Mouse (Mus musculus): ENCODE measurements at regions not wholly inside any gene's neighbourhood (a gene's known extent, or its start where the extent isn't known, plus 50 kb on each side); places are given as distances from the start of the nearest gene placed in this dataset.
A peak's percentile ranks its signal among the peaks of the same experiment; 100 is the strongest.

DNA sequence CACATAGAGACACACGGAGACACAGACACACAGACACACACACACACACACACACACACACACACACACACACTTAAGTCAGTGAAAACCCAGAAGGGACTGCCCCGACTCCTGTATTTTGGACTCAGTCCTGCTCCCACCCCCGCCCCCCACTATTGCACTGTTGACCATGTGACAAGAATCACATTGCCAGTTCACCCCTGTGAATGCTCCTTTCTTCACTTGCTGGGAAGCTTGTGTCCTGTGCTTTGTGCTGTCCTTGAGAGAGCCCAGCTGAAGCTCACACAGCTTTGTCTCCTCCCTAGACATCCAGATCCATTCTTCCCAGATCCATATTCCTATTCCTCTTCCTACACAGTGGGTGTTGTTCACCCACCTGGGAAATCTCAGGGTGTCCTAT lies 400.0 kb downstream of the Cdh26 start:
- Histone ChIP-seq H3K27me3 (ENCODE audit: poor library complexity, severe bottlenecking) (no peaks in the 10 kb centered on the region), H3K9me3 (no peaks in the 10 kb centered on the region), H3K27ac (no peak overlapping the region), H3K36me3 (replicated peaks) (no peaks in the 10 kb centered on the region), H3K4me3 (no peak overlapping the region), H3K4me1 (peaks cover 10% of the 10 kb centered on the region; the same call in 1 of the 2 replicates)
- no peak for DNase-seq (ENCODE audit: extremely low spot score, low spot score)
- WGBS: 72% methylated on average over 3 of the region's 3 CpGs

DNA sequence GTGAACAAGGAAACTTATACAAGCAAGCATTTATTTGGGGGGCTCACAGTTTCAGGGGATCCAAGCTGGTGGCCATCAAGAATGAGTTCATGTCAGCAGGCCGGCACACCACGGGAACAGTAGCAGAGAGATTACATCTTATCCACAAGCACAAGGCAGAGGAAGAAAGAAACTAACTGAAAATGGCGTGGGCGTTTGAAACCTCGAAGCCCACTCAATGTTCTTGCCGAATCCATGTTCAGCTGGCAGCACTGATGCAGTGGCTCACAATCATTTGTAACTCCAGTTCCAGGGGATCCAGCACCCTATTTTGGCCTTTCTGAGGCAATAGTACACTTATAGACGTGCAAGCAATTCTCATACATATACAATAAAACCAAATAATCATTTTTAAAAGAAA lies 404.7 kb downstream of the Cdh26 start:
- Histone ChIP-seq H3K27me3 (ENCODE audit: poor library complexity, severe bottlenecking) (peaks cover 3% of the 10 kb centered on the region), H3K9me3 (no peaks in the 10 kb centered on the region), H3K36me3 (replicated peaks) (no peaks in the 10 kb centered on the region), H3K4me3 (no peak overlapping the region), H3K4me1 (peaks cover 36% of the 10 kb centered on the region), H3K27ac (no peak overlapping the region)
- DNase-seq (ENCODE audit: extremely low spot score, low spot score): no peak
- 87% methylated on average over 7 of the region's 7 CpGs for WGBS

DNA sequence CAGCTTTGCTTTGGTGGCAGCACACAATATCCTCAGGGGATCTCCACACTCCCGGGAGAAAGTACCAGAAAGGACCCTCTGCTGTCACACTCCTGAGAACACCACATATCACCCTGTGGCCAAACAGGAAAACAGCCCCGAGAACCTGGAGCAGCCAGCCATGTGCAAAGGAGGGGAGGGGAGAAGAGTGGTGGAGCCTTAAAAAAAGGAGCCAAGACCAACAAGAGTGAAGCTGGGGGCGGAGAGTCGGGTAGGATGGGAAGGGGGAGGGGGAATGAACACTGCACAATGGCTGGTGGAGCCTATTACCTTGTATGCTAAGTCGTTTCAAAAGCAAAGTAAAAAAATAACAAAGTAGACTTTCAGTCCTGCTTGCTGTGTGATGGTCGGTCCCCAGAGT lies 408.2 kb downstream of the Cdh26 start:
- 28% methylated on average over 6 of the region's 6 CpGs for WGBS
- Histone ChIP-seq H3K9me3 (no peaks in the 10 kb centered on the region), H3K36me3 (replicated peaks) (no peaks in the 10 kb centered on the region), H3K4me3 (no peak overlapping the region), H3K27me3 (ENCODE audit: poor library complexity, severe bottlenecking) (peaks cover 3% of the 10 kb centered on the region), H3K27ac (peak overlapping the region; percentile 56; the same call in 1 of the 2 replicates), H3K4me1 (peaks cover 35% of the 10 kb centered on the region)
- no peak for DNase-seq (ENCODE audit: extremely low spot score, low spot score)

DNA sequence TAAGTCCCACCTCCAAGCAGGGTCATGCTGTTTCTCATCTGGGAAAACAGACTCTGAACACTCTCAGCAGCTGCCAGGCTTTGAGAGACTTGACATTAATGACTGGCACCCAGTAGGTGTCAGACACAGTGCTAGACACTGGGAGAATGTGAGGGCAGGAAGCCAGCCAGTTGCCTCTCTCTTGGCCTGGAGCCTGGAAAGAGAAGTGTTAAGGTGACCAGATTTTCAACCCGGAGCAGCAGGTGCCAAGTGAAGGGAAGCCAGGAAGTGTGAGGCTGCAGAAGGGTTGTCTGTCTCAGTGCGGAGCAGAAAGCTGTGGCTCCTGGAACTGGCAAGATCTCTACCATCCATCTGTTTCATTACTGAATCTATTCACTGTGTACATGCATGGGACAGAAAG lies 410.6 kb downstream of the Cdh26 start:
- Histone ChIP-seq H3K27ac (no peak overlapping the region), H3K4me3 (no peak overlapping the region), H3K36me3 (replicated peaks) (no peaks in the 10 kb centered on the region), H3K9me3 (no peaks in the 10 kb centered on the region), H3K4me1 (peaks cover 31% of the 10 kb centered on the region), H3K27me3 (ENCODE audit: poor library complexity, severe bottlenecking) (peaks cover 3% of the 10 kb centered on the region)
- no peak for DNase-seq (ENCODE audit: extremely low spot score, low spot score)
- WGBS: 84% methylated on average over 2 of the region's 2 CpGs

DNA sequence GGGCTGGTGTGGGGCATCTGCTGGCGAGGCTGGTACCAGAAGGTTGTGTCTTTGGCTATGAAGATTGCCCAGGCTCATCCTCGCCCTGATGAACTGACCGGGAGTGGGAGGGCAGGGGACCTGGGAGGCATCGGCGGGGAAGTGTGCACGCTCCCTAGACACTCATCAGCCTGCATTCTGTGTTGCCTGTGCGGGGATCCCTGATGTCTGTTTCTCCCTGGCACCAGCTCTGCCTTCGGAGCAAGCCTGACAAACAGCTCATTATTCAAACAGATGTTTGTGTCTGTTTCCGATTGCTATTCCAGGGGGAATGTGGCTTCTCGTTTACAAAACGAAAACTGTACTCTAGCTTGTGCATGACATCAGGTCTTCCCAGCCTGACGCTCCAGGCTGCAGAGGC lies 412.3 kb downstream of the Cdh26 start:
- no peak for DNase-seq (ENCODE audit: extremely low spot score, low spot score)
- no peak overlapping the region for H3K4me3 ChIP-seq
- H3K36me3 ChIP-seq (replicated peaks): no peaks in the 10 kb centered on the region
- H3K9me3 ChIP-seq: no peaks in the 10 kb centered on the region
- no peak overlapping the region for H3K27ac ChIP-seq
- whole genome bisulfite sequencing: 84% methylated on average over 12 of the region's 12 CpGs
- peaks cover 31% of the 10 kb centered on the region for H3K4me1 ChIP-seq
- H3K27me3 ChIP-seq (ENCODE audit: poor library complexity, severe bottlenecking): no peaks in the 10 kb centered on the region; the same call in 1 of the 2 replicates

DNA sequence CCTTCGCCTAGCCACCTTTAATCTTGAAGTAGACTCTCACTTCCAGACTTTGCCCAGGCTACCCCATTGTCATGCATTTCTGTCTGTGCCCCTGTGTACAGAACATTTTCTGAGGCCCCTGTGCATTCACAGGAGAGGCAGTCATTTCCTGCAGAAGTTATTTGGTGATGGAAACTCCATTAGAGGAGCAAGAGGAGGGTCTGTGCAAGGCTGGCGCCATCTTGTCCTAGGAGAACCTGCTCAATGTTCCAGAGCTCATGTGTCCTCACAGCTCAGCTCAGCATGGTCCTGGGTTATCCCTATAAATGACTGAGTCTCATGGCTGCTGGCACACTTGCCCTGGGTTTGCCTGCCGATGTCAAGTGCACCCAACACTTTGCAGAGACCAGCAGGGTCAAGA lies 413.1 kb downstream of the Cdh26 start:
- Histone ChIP-seq H3K4me3 (no peak overlapping the region), H3K27me3 (ENCODE audit: poor library complexity, severe bottlenecking) (no peaks in the 10 kb centered on the region; the same call in 1 of the 2 replicates), H3K27ac (no peak overlapping the region), H3K4me1 (peaks cover 27% of the 10 kb centered on the region), H3K36me3 (replicated peaks) (no peaks in the 10 kb centered on the region), H3K9me3 (no peaks in the 10 kb centered on the region)
- no peak for DNase-seq (ENCODE audit: extremely low spot score, low spot score)
- 94% methylated on average over 3 of the region's 3 CpGs for WGBS

DNA sequence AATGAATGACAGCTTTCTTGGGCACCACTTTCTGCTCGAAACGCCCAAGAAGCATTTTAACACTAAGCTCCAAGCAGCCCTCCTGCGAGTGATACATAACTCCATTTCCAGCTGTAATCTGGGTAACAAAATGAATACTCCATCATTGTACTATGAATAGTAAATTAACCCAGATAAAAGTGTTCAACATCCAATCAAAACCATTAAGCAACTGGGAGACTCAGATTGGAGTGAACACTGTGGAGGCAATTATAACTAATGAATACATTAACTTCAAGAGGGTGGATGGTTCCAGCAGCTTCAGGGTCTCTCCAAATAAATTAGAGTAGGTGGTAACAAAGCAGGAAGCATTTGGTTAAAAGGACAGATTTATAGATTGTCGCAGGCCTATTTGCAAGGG lies 414.2 kb downstream of the Cdh26 start:
- no peak for DNase-seq (ENCODE audit: extremely low spot score, low spot score)
- Histone ChIP-seq H3K36me3 (replicated peaks) (no peaks in the 10 kb centered on the region), H3K4me3 (no peak overlapping the region), H3K27me3 (ENCODE audit: poor library complexity, severe bottlenecking) (no peaks in the 10 kb centered on the region; the same call in 1 of the 2 replicates), H3K27ac (no peak overlapping the region), H3K4me1 (peaks cover 19% of the 10 kb centered on the region), H3K9me3 (no peaks in the 10 kb centered on the region)
- 86% methylated on average over 4 of the region's 4 CpGs for WGBS

DNA sequence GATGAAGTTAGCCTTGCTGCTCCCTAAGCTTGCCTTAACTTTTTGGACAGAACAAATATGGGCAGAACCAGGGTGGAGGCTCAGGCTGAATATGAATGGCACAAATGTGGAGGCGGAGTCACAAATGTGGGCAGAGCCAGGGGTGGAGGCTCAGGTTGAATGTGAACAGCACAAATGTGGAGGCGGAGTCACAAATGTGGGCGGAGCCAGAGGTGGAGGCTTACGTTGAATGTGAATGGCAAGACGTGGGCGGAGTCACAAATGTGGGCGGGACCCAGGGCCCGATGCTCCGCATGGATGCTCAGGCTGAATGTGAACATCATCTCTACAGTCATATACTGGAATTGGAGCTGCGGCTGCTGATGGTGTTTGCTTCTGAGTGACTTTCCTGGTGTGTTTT lies 420.0 kb downstream of the Cdh26 start:
- no peak overlapping the region for H3K27ac ChIP-seq

DNA sequence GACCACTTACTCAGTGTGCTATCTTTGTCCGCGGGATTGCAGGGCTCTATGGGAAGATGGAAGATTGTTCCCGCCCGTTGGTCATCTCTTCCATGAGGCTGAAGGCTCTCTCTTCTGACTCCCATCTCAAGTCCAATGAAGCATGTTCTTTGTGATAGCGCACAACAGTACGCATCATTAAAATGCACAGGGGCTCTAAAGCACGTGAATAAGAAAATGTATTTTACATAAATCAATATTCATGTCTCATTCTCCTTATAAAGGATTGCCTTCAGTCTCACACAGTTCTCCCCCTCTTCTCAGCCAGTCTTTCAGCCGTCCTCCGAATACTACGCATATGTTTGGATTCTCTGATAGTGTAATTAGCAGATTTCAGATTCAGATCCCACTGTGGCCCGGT lies 420.4 kb downstream of the Cdh26 start:
- no peaks in the 10 kb centered on the region for H3K36me3 ChIP-seq (replicated peaks)
- no peak overlapping the region for H3K27ac ChIP-seq
- WGBS: 89% methylated on average over 11 of the region's 11 CpGs
- H3K27me3 ChIP-seq (ENCODE audit: poor library complexity, severe bottlenecking): no peaks in the 10 kb centered on the region
- no peaks in the 10 kb centered on the region for H3K9me3 ChIP-seq
- H3K4me3 ChIP-seq: no peak overlapping the region
- no peak for DNase-seq (ENCODE audit: extremely low spot score, low spot score)
- peaks cover 27% of the 10 kb centered on the region for H3K4me1 ChIP-seq

More for the DNA sequence above, 420.0 kb downstream of the Cdh26 start:
- Histone ChIP-seq H3K36me3 (replicated peaks) (no peaks in the 10 kb centered on the region), H3K4me3 (no peak overlapping the region), H3K27me3 (ENCODE audit: poor library complexity, severe bottlenecking) (no peaks in the 10 kb centered on the region), H3K4me1 (peaks cover 27% of the 10 kb centered on the region), H3K9me3 (no peaks in the 10 kb centered on the region)
- no peak for DNase-seq (ENCODE audit: extremely low spot score, low spot score)
- WGBS: 90% methylated on average over 10 of the region's 10 CpGs

DNA sequence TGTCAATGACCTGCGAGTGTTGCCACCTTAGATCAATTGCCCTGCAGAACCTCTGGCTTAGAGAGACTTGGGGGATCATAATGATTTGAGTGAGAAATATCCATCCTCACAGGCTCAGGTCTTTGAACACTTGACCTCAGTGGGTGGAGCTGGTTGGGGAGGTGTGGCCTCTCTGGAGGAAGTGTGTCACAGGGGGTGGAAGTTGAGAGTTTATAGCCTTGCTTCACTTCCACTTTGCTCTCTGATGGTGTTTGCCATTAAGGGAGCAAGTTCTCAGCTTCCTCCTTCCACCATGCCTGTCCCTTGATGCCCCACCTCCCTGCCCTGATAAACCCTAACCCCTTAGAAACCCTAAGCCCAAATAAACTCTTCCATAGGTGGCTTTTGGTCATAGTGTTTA lies 423.7 kb downstream of the Cdh26 start:
- no peak overlapping the region for H3K27ac ChIP-seq
- H3K9me3 ChIP-seq: no peaks in the 10 kb centered on the region
- H3K27me3 ChIP-seq (ENCODE audit: poor library complexity, severe bottlenecking): no peaks in the 10 kb centered on the region
- no peak overlapping the region for H3K4me3 ChIP-seq
- DNase-seq (ENCODE audit: extremely low spot score, low spot score): no peak
- H3K36me3 ChIP-seq (replicated peaks): no peaks in the 10 kb centered on the region
- 86% methylated on average over 1 of the region's 1 CpGs for WGBS
- H3K4me1 ChIP-seq: peaks cover 21% of the 10 kb centered on the region

DNA sequence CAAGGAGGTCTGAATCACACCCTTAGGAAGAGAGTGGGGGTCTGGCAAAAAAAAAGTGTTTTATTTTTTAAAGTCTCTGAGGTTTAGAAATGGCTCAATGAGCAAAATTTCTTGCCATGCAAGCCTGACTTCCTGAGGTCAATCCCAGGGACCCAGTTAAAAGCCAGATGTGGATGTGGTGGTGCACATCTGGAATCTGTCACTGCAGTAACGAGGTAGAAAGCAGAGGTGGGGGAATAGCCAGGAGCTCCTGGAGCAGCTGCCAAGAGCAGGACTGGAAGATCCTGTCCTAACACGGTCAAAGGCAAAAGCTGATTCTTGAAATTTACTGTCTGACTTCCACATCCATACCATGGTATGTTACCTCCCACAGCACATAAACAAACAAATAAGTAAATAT lies 424.4 kb downstream of the Cdh26 start:
- Histone ChIP-seq H3K36me3 (replicated peaks) (no peaks in the 10 kb centered on the region), H3K27me3 (ENCODE audit: poor library complexity, severe bottlenecking) (no peaks in the 10 kb centered on the region), H3K4me3 (no peak overlapping the region), H3K9me3 (no peaks in the 10 kb centered on the region), H3K4me1 (peaks cover 21% of the 10 kb centered on the region), H3K27ac (no peak overlapping the region)
- no peak for DNase-seq (ENCODE audit: extremely low spot score, low spot score)
- WGBS: 75% methylated on average over 2 of the region's 2 CpGs

DNA sequence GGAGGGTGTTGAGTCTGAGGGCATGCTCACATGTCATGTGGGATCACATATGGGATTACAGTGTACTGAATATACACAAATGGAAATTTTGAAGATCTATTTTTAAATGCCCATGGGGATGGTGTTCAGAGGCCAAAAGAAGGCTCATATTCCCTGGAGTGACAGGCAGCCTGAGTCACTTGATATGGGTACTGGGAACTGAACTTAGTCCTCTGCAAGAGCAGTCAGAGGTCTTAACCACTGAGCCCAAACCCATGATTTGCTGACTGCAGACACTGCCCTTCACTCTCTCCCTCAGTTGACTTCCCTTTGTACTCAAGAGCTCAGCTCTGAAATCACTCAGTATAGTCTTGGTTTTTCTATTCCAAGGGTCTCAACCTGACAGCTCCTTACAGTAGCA lies 432.3 kb downstream of the Cdh26 start:
- Histone ChIP-seq H3K4me1 (peaks cover 6% of the 10 kb centered on the region; the same call in 1 of the 2 replicates), H3K4me3 (no peak overlapping the region), H3K27me3 (ENCODE audit: poor library complexity, severe bottlenecking) (no peaks in the 10 kb centered on the region), H3K36me3 (replicated peaks) (no peaks in the 10 kb centered on the region), H3K9me3 (no peaks in the 10 kb centered on the region), H3K27ac (no peak overlapping the region)
- DNase-seq (ENCODE audit: extremely low spot score, low spot score): no peak

DNA sequence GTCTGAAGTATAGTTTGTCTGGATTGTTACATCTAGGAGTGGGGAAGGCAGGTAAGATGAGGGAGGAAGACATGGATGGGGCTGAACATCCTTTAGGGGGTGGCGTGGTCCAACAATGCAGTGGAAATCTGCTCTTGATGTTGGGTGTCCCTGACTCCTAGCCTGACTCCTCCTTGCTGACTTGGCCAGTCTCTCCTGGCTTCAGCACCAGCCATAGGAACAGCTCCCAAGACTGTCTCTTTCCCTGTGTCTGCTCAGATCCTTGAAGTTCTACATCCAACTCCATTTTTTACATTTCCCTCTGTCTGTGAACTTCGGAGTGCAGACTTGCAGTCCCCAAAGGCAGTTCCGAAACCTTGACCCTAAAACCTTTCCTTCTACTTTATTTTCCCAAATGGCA lies 436.8 kb downstream of the Cdh26 start:
- no peak overlapping the region for H3K27ac ChIP-seq
- WGBS: 77% methylated on average over 3 of the region's 3 CpGs
- H3K9me3 ChIP-seq: no peaks in the 10 kb centered on the region
- H3K4me3 ChIP-seq: no peak overlapping the region
- H3K27me3 ChIP-seq (ENCODE audit: poor library complexity, severe bottlenecking): no peaks in the 10 kb centered on the region
- H3K4me1 ChIP-seq: 0 out of 2 replicates have a peak, but pooled peaks cover 3% of the 10 kb centered on the region
- no peaks in the 10 kb centered on the region for H3K36me3 ChIP-seq (replicated peaks)
- peak; percentile 40 for DNase-seq (ENCODE audit: extremely low spot score, low spot score)

DNA sequence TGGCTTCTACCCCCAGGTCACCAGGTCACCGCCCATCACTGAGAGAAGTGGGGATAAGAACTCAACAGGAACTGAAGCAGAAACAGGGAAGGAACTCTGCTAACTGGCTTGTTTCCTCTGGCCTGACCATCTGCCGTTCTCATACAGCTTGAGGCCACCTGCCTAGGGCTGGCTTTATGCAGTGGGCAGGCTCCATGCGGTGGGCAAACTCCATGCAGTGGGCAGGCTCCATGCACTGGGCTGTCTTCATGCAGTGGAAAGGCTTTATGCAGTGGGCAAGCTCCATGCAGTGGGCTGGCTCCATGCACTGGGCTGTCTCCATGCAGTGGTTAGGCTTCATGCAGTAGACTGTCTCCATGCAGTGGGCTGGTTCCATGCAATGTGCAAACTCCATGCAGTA lies 438.8 kb downstream of the Cdh26 start:
- H3K4me1 ChIP-seq: no peaks in the 10 kb centered on the region
- DNase-seq (ENCODE audit: extremely low spot score, low spot score): no peak
- H3K36me3 ChIP-seq (replicated peaks): no peaks in the 10 kb centered on the region
- 84% methylated on average over 3 of the region's 3 CpGs for WGBS
- H3K9me3 ChIP-seq: no peaks in the 10 kb centered on the region
- H3K27ac ChIP-seq: no peak overlapping the region
- H3K27me3 ChIP-seq (ENCODE audit: poor library complexity, severe bottlenecking): no peaks in the 10 kb centered on the region
- no peak overlapping the region for H3K4me3 ChIP-seq
